Mouse (Mus musculus): ENCODE results near the gene Rasal2.

DNA sequence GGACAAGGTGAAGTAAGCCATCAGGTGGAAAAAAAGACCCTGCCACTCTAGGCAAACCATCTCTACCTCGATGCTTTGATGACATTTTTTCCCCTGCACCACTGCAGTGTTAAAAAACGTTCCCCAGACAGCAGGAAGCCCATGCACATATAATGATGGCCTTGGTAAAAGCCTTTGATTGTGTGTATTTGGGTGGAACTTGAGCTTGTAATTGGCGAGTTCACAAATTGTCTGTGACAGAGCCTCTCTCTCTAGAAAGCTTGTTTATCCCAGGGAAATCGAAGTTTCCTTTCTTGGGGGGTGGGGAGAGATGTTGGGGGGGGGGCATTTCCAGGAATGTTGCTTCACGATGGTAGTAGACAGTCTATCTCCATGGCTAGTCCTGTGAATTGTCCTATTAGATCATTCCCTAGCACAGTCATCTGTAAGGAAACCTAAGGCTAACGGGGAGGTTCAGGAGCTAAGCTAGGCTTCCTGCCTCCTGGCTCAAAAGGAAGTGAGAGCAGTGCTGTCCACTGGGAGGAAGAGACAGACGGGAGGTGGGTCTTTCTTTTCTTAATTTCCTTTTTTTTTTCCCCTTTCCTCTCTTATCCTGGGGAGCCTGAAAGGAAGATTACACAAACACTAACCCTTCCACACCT lies 35.9 kb upstream of the Rasal2 start:
- TF ChIP-seq CHD2 (IDR thresholded peaks at IDR 0.05; ENCODE audit: low read depth, low read length) (no peak), ZNF384 (IDR thresholded peaks at IDR 0.05; ENCODE audit: low read depth, low read length) (no peak), MAFK (IDR thresholded peaks at IDR 0.05; ENCODE audit: insufficient read depth, low read depth, low read length) (no peak)
